Mouse (Mus musculus) CH12.LX (cell line): ENCODE measurements at regions not wholly inside any gene's neighbourhood (a gene's known extent, or its start where the extent isn't known, plus 50 kb on each side); places are given as distances from the start of the nearest gene placed in this dataset.

Experiments
- DNase-seq: peaks from one replicate; pipeline ENCODE4 v3.0.0-alpha.2; 2013; ENCODE audit errors: extremely low read depth
- H3K27ac ChIP-seq: 2 replicates; pipeline ENCODE4 v1.5.1; 2012; ENCODE audit warnings: low read depth, mild to moderate bottlenecking, control low read depth, moderate library complexity; ENCODE audit not compliant: insufficient read depth
- H3K27me3 ChIP-seq: replicated peaks from 2 replicates; pipeline ENCODE3; 2012; ENCODE audit warnings: inconsistent platforms
- H3K36me3 ChIP-seq, 2 experiments: replicated peaks in 1 of 2; 2 replicates each; pipeline versions ENCODE3 to v1.6.1; 2012; ENCODE audit warnings: inconsistent platforms in 1 of 2, low read length in 1 of 2, mild to moderate bottlenecking in 1 of 2, mixed read lengths in 1 of 2, moderate library complexity in 1 of 2; ENCODE audit not compliant: control insufficient read depth in 1 of 2, insufficient read depth in 1 of 2
- H3K4me1 ChIP-seq, 2 experiments: 2 replicates each; pipeline ENCODE4 v1.6.1; 2012; ENCODE audit warnings: inconsistent platforms in 1 of 2, moderate library complexity in 1 of 2; ENCODE audit not compliant: insufficient read depth in 2 of 2, control insufficient read depth in 1 of 2
- H3K4me2 ChIP-seq: 2 replicates; pipeline ENCODE4 v1.6.1; 2012; ENCODE audit warnings: low read depth, mild to moderate bottlenecking, control low read depth; ENCODE audit not compliant: poor library complexity, insufficient read depth, severe bottlenecking
- H3K4me3 ChIP-seq, 3 experiments: fragments of 150-350 bp in 1 of 3; sonication (generic) in 1 of 3; replicated peaks in 1 of 3; 2 replicates each; pipeline versions ENCODE3 to v1.5.1; 2011 to 2012; ENCODE audit warnings: low read depth in 2 of 3, low read length in 2 of 3, mild to moderate bottlenecking in 2 of 3, moderate library complexity in 2 of 3, control low read depth in 1 of 3, improper control_type of control experiment in 1 of 3, inconsistent platforms in 1 of 3, mixed read lengths in 1 of 3; ENCODE audit not compliant: poor library complexity in 1 of 3
- H3K79me2 ChIP-seq: replicated peaks from 2 replicates; pipeline ENCODE4 v1.6.1; 2012; ENCODE audit warnings: mild to moderate bottlenecking, moderate library complexity; ENCODE audit not compliant: control insufficient read depth, poor library complexity, insufficient read depth, severe bottlenecking; ENCODE audit errors: extremely low read depth
- H3K9ac ChIP-seq: 2 replicates; pipeline ENCODE4 v1.6.1; 2012; ENCODE audit warnings: low read depth, mild to moderate bottlenecking, control low read depth, moderate library complexity; ENCODE audit not compliant: insufficient read depth
- H3K9me3 ChIP-seq: replicated peaks from 2 replicates; pipeline ENCODE3; 2012; ENCODE audit warnings: low read length, inconsistent platforms, mixed read lengths
- CHD2 ChIP-seq: IDR thresholded peaks from 2 replicates; pipeline ENCODE4 v1.6.1; 2011; ENCODE audit warnings: low read length, improper control_type of control experiment
- CTCF ChIP-seq, 2 experiments: IDR thresholded peaks in 1 of 2; conservative IDR thresholded peaks in 1 of 2; 2 replicates each; pipeline ENCODE4 v1.5.1; 2011 to 2012; ENCODE audit warnings: low read depth in 2 of 2, low read length in 2 of 2, improper control_type of control experiment in 1 of 2, inconsistent platforms in 1 of 2, mild to moderate bottlenecking in 1 of 2, moderate library complexity in 1 of 2
- E2F4 ChIP-seq: IDR thresholded peaks from 2 replicates; pipeline ENCODE4 v1.6.1; 2011; ENCODE audit warnings: low read depth, low read length, improper control_type of control experiment; ENCODE audit not compliant: insufficient replicate concordance
- ETS1 ChIP-seq: conservative IDR thresholded peaks from 2 replicates; pipeline ENCODE4 v1.6.1; 2012; ENCODE audit warnings: low read depth, mild to moderate bottlenecking, inconsistent platforms, low read length, improper control_type of control experiment, moderate library complexity
- JUND ChIP-seq: conservative IDR thresholded peaks from 2 replicates; pipeline ENCODE4 v1.6.1; 2011; ENCODE audit warnings: low read depth, low read length, improper control_type of control experiment
- KAT2A ChIP-seq: IDR thresholded peaks from 2 replicates; pipeline ENCODE4 v1.6.1; 2012; ENCODE audit warnings: low read length, improper control_type of control experiment, inconsistent platforms; ENCODE audit not compliant: insufficient replicate concordance
- MAFK ChIP-seq: IDR thresholded peaks from 2 replicates; pipeline ENCODE4 v1.6.1; 2011; ENCODE audit warnings: low read length, improper control_type of control experiment; ENCODE audit not compliant: insufficient replicate concordance
- MAX ChIP-seq: IDR thresholded peaks from 2 replicates; pipeline ENCODE4 v1.6.1; 2011; ENCODE audit warnings: low read length, improper control_type of control experiment
- MAZ ChIP-seq: IDR thresholded peaks from 2 replicates; pipeline ENCODE4 v1.6.1; 2012; ENCODE audit warnings: low read depth, mild to moderate bottlenecking, inconsistent platforms, low read length, improper control_type of control experiment, moderate library complexity
- MYC ChIP-seq: IDR thresholded peaks from 2 replicates; pipeline ENCODE4 v1.6.1; 2011; ENCODE audit warnings: low read depth, mild to moderate bottlenecking, improper control_type of control experiment, low read length
- NRF1 ChIP-seq: IDR thresholded peaks from 2 replicates; pipeline ENCODE4 v1.6.1; 2014; ENCODE audit warnings: low read depth, mild to moderate bottlenecking, inconsistent platforms, low read length, improper control_type of control experiment, moderate library complexity
- PAX5 ChIP-seq: IDR thresholded peaks from 2 replicates; pipeline ENCODE4 v1.6.1; 2012; ENCODE audit warnings: low read length, inconsistent platforms, mixed read lengths
- POLR2A ChIP-seq: IDR thresholded peaks from 2 replicates; pipeline ENCODE4 v1.6.1; 2011; ENCODE audit warnings: low read depth, mild to moderate bottlenecking, improper control_type of control experiment, low read length
- POLR2AphosphoS2 ChIP-seq: IDR thresholded peaks from 2 replicates; pipeline ENCODE4 v1.6.1; 2011; ENCODE audit warnings: low read depth, low read length, improper control_type of control experiment
- RAD21 ChIP-seq: IDR thresholded peaks from 2 replicates; pipeline ENCODE4 v1.6.1; 2011; ENCODE audit warnings: low read depth, mild to moderate bottlenecking, low read length, improper control_type of control experiment, moderate library complexity
- RCOR1 ChIP-seq: conservative IDR thresholded peaks from 2 replicates; pipeline ENCODE4 v1.6.1; 2012; ENCODE audit warnings: low read depth, mild to moderate bottlenecking, inconsistent platforms, low read length, improper control_type of control experiment
- SIN3A ChIP-seq: IDR thresholded peaks from 2 replicates; pipeline ENCODE4 v1.6.1; 2012; ENCODE audit warnings: low read length, improper control_type of control experiment, inconsistent platforms
- SMC3 ChIP-seq: IDR thresholded peaks from 2 replicates; pipeline ENCODE4 v1.6.1; 2011; ENCODE audit warnings: low read depth, low read length, improper control_type of control experiment
- TBP ChIP-seq: conservative IDR thresholded peaks from 2 replicates; pipeline ENCODE4 v1.6.1; 2011; ENCODE audit warnings: low read depth, low read length, improper control_type of control experiment
- UBTF ChIP-seq: IDR thresholded peaks from 2 replicates; pipeline ENCODE4 v1.6.1; 2012; ENCODE audit warnings: low read depth, mild to moderate bottlenecking, inconsistent platforms, low read length, improper control_type of control experiment, moderate library complexity
- USF2 ChIP-seq: conservative IDR thresholded peaks from 2 replicates; pipeline ENCODE4 v1.6.1; 2011; ENCODE audit warnings: low read depth, low read length, improper control_type of control experiment
- ZC3H11A ChIP-seq: IDR thresholded peaks from 2 replicates; pipeline ENCODE4 v1.6.1; 2012; ENCODE audit warnings: low read depth, mild to moderate bottlenecking, inconsistent platforms, low read length, improper control_type of control experiment
- ZNF384 ChIP-seq: IDR thresholded peaks from 2 replicates; pipeline ENCODE4 v1.6.1; 2012; ENCODE audit warnings: low read depth, low read length, improper control_type of control experiment, inconsistent platforms
- dilution Hi-C: fragments of 300-500 bp; cut with MboI; formaldehyde crosslinking; loops from 2 replicates; pipeline ENCODE4 v1.14.3; 2020; ENCODE audit warnings: low sequenced_read_pairs; ENCODE audit not compliant: extremely low pct_unique_long_range_greater_than_20kb, extremely low pct_ligation_motif_present
- in situ Hi-C: fragments of 300-500 bp; cut with MboI; formaldehyde crosslinking; loops from 3 replicates; pipeline ENCODE4 v1.14.3; 2019; ENCODE audit warnings: low sequenced_read_pairs, low pct_ligation_motif_present, low pct_unique_long_range_greater_than_20kb, mixed read lengths

DNA sequence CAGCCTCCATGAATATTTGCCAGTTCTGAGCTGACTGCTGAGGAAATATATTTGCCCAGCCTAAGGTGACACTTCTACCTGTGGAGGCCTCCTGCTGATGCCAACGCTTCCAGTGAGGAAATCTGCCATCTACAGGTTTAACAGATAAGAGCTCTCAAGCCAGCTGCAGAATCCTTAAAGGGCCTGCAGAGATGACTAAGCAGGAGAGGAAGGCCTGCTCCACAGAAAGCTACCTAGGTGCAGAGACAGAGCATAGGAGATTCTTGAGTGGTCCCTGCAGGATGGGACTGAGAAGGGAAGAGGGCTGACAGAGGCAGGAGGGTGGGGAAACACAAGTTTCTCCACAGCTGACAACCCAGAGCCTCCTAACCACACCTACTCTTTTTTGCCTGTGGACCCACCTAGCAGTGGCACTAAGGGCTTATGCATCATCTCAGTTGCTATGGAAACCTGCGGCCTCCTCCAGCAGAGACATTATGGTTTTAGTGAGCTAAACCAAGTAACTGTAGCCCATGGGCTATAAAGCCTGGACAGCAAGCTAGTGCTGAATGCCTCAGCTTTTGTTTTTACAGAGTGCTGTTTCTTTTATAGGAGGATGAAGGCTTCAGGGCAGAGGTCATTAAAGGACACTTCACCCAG is 82.6 kb upstream of the Dscam start:
- Histone ChIP-seq H3K27ac (no peak overlapping the region), H3K36me3 (no peaks in the 10 kb centered on the region), H3K27me3 (no peaks in the 10 kb centered on the region), H3K9me3 (no peaks in the 10 kb centered on the region), H3K4me2 (no peak overlapping the region), H3K9ac (no peak overlapping the region), H3K4me1 (peaks cover 0 to 10% of the 10 kb centered on the region in 2 experiments; a peak in 2 of 4 replicates), H3K79me2 (no peaks in the 10 kb centered on the region), H3K4me3 (no peak overlapping the region)
- dilution Hi-C loops: no loop called here
- no peak for TF ChIP-seq JUND
- no peak for TF ChIP-seq RCOR1
- no peak for TF ChIP-seq MAZ
- TF ChIP-seq RAD21: peak; percentile 29
- no peak for TF ChIP-seq MAFK
- peak in 1 of 2 experiments; percentile 39; a peak in 1 of 4 replicates for TF ChIP-seq CTCF (conservative IDR thresholded peaks at IDR 0.05 in 1 of 2, IDR thresholded peaks at IDR 0.05 in 1 of 2; ENCODE audit: low read depth in 2 of 2, low read length in 2 of 2)
- no peak for TF ChIP-seq POLR2AphosphoS2
- no peak for TF ChIP-seq E2F4
- no peak for DNase-seq
- in situ Hi-C loops: no loop called here

DNA sequence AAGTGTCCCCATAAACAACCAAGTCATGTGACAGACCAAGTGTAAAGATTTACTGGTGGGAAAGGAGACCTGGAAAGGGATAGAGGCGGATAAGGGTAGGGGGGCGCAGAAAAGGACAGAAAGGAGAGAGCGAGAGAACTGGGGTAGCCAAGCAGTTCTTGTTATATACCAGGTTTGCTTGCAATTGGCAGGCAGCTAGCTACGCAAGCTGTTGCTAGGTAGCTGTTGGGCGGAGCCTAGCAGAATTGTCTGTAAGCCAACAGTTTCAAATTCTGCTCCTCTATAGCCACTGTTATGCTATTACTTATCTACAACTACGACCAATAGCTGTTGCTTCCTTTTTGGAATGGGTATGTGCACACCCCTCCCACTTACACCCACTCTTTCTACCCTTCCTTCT is 88.3 kb upstream of the Dscam start:
- no peak for DNase-seq
- no peak overlapping the region for H3K4me2 ChIP-seq
- dilution Hi-C loops: no loop called here
- in situ Hi-C loops: no loop called here
- no peak overlapping the region for H3K27ac ChIP-seq
- H3K27me3 ChIP-seq: no peaks in the 10 kb centered on the region
- TF ChIP-seq CHD2 (peak; percentile 65; the same call in 1 of the 2 replicates), SIN3A (no peak), NRF1 (no peak), ZC3H11A (no peak)
- H3K79me2 ChIP-seq: no peaks in the 10 kb centered on the region
- no peak overlapping the region for H3K4me3 ChIP-seq
- H3K9ac ChIP-seq: no peak overlapping the region
- H3K36me3 ChIP-seq: no peaks in the 10 kb centered on the region
- H3K9me3 ChIP-seq: no peaks in the 10 kb centered on the region
- H3K4me1 ChIP-seq: 0 out of 4 replicates have a peak, but pooled peaks cover 0 to 6% of the 10 kb centered on the region in 2 experiments

DNA sequence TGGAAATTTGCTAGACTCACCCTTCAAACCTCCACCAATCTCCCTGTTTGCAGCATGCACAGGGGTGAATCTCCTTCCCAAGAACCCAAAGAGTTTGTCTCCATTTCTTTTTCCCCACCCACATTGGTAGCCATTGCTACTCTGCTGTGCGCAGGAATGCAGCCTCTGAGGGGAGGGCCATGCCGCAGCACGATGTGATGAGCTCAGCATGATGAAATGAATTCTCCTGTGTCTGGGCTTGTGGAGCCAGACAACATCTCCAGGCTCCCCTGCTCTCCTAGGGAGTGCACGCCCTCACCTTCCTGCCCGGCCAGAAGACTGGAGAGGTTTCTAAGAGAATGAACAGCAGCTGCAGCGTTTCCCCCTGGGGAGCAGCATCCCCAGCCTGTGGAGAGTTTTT is 92.9 kb upstream of the Dscam start:
- no peak overlapping the region for H3K27ac ChIP-seq

More for the DNA sequence above, 92.9 kb upstream of the Dscam start:
- Histone ChIP-seq H3K4me3 (no peak overlapping the region), H3K4me2 (no peak overlapping the region), H3K36me3 (no peaks in the 10 kb centered on the region), H3K79me2 (no peaks in the 10 kb centered on the region), H3K4me1 (peaks cover 0 to 7% of the 10 kb centered on the region in 2 experiments; a peak in 1 of 4 replicates), H3K9ac (no peak overlapping the region), H3K9me3 (no peaks in the 10 kb centered on the region), H3K27me3 (no peaks in the 10 kb centered on the region)
- in situ Hi-C loops (no loop called here), dilution Hi-C loops (no loop called here)
- no peak for DNase-seq
- no peak for TF ChIP-seq SMC3
- no peak for TF ChIP-seq MAX
- no peak for TF ChIP-seq CHD2
- no peak for TF ChIP-seq USF2
- no peak for TF ChIP-seq MAFK
- no peak for TF ChIP-seq PAX5
- no peak for TF ChIP-seq KAT2A
- TF ChIP-seq NRF1: no peak
- no peak for TF ChIP-seq TBP
- TF ChIP-seq POLR2AphosphoS2: no peak
- no peak for TF ChIP-seq POLR2A
- no peak for TF ChIP-seq MYC
- TF ChIP-seq ETS1: no peak
- TF ChIP-seq ZNF384: no peak
- no peak for TF ChIP-seq UBTF
